Mouse (Mus musculus) neural tube, embryonic 14.5 days (tissue): ENCODE results near the gene Atrip. TPM values are rescaled to one million over a fixed set of nuclear protein-coding genes. Genes with fewer than 3 reads are reported as not detected.

Source experiments
- ATAC-seq: fragments of 200-750 bp; cut with Nextera tagmentation; 2 replicates; pipeline ENCODE4 v1.8.0; 2017; ENCODE audit warnings: low read depth, mild to moderate bottlenecking, moderate TSS enrichment, moderate library complexity
- H3K27ac ChIP-seq: fragments of 300-500 bp; sonication (generic); 2 replicates; pipeline ENCODE4 v1.5.1; 2014; ENCODE audit warnings: low read depth, mild to moderate bottlenecking, control low read depth, low read length, moderate library complexity, mixed read lengths
- H3K27me3 ChIP-seq: fragments of 300-500 bp; sonication (generic); 2 replicates; pipeline ENCODE4 v1.6.1; 2014; ENCODE audit warnings: low read length; ENCODE audit not compliant: control insufficient read depth, insufficient read depth
- H3K36me3 ChIP-seq: fragments of 300-500 bp; sonication (generic); 2 replicates; pipeline ENCODE4 v1.6.1; 2014; ENCODE audit warnings: low read length, mixed read lengths; ENCODE audit not compliant: control insufficient read depth, insufficient read depth
- H3K4me1 ChIP-seq: fragments of 300-500 bp; sonication (generic); 2 replicates; pipeline ENCODE4 v1.6.1; 2014; ENCODE audit warnings: low read length; ENCODE audit not compliant: control insufficient read depth, insufficient read depth
- H3K4me2 ChIP-seq: fragments of 300-500 bp; sonication (generic); 2 replicates; pipeline ENCODE4 v1.6.1; 2014; ENCODE audit warnings: mild to moderate bottlenecking, low read depth, low read length, control low read depth
- H3K4me3 ChIP-seq: fragments of 300-500 bp; sonication (generic); 2 replicates; pipeline ENCODE4 v1.5.1; 2014; ENCODE audit warnings: low read depth, low read length, control low read depth, mixed read lengths
- H3K9ac ChIP-seq: fragments of 300-500 bp; sonication (generic); replicated peaks from 2 replicates; pipeline ENCODE4 v1.6.1; 2014; ENCODE audit warnings: low read depth, mild to moderate bottlenecking, control low read depth, low read length, mixed read lengths
- H3K9me3 ChIP-seq: fragments of 300-500 bp; sonication (generic); 2 replicates; pipeline ENCODE4 v1.6.1; 2016; ENCODE audit warnings: low read length; ENCODE audit not compliant: control insufficient read depth
- WGBS: fragments of 180-500 bp; shearing (Covaris S2); extraction: QIAGEN DNeasy Blood & Tissue Kit; methylation state at CpG from one replicate; pipeline ENCODE4 v1.1.7; 2014; 5-methylcytosine and 5-hydroxymethylcytosine counted together
- polyA plus RNA-seq: library from polyadenylated mRNA; unstranded; fragments of >200 nt; fragmentation: Nextera tagmentation; extraction: Ambion mirVana; gene quantifications from 2 replicates; pipeline ENCODE4 v1.2.1, GENCODE M21; 2014

The Atrip gene
- polyA plus RNA-seq, 1 experiment from 2014 or later = 34.8 TPM

- Histone ChIP-seq H3K27ac (peak within 1 kb of the TSS; percentile 49; the same call in 1 of the 2 replicates), H3K9me3 (no peaks in the 10 kb centered on the region), H3K9ac (peak within 1 kb of the TSS; percentile 74), H3K36me3 (no peaks in the 10 kb centered on the region), H3K27me3 (no peaks in the 10 kb centered on the region), H3K4me1 (peaks cover 19% of the 10 kb centered on the region), H3K4me2 (peak within 1 kb of the TSS; percentile 90), H3K4me3 (peak within 1 kb of the TSS; percentile 64)
- ATAC-seq = peak; percentile 97
- under 1% methylated on average over 37 of the region's 37 CpGs for WGBS
Measured at GRCm38 (mm10) chr9:109082124-109082800, 8.3 kb upstream of the Atrip start, which contains the start of the genes Ccdc51 and Tma7. Gene Ccdc51 (plus strand): TSS chr9:109082493. Gene Tma7 (minus strand): TSS chr9:109082587.

GRCm38 (mm10) chr9:109081749-109082123 lies 7.8 kb upstream of the Atrip start:
- Histone ChIP-seq H3K9me3 (no peaks in the 10 kb centered on the region), H3K4me1 (peaks cover 19% of the 10 kb centered on the region), H3K27ac (peak overlapping the region; percentile 49; the same call in 1 of the 2 replicates), H3K4me2 (peak overlapping the region; percentile 90), H3K9ac (peak overlapping the region; percentile 74), H3K36me3 (no peaks in the 10 kb centered on the region), H3K4me3 (peak overlapping the region; percentile 64), H3K27me3 (no peaks in the 10 kb centered on the region)
- 6% methylated on average over 11 of the region's 11 CpGs for WGBS
- ATAC-seq = peak; percentile 44

GRCm38 (mm10) chr9:109080516-109080915 lies 6.6 kb upstream of the Atrip start:
- WGBS = 97% methylated on average over 3 of the region's 3 CpGs
- H3K4me2 ChIP-seq = no peak overlapping the region
- H3K36me3 ChIP-seq = no peaks in the 10 kb centered on the region
- ATAC-seq = no peak
- no peaks in the 10 kb centered on the region for H3K9me3 ChIP-seq
- no peaks in the 10 kb centered on the region for H3K27me3 ChIP-seq
- no peak overlapping the region for H3K9ac ChIP-seq
- no peak overlapping the region for H3K4me3 ChIP-seq
- no peak overlapping the region for H3K27ac ChIP-seq
- H3K4me1 ChIP-seq = peaks cover 19% of the 10 kb centered on the region

- Histone ChIP-seq H3K4me1 (peaks cover 13% of the 10 kb centered on the region), H3K4me2 (no peak overlapping the region), H3K4me3 (no peak overlapping the region), H3K9me3 (no peaks in the 10 kb centered on the region), H3K36me3 (peaks cover 70% of the 10 kb centered on the region), H3K27ac (no peak overlapping the region), H3K9ac (no peak overlapping the region), H3K27me3 (no peaks in the 10 kb centered on the region)
- 90% methylated on average over 3 of the region's 3 CpGs for WGBS
- ATAC-seq = no peak
Measured at GRCm38 (mm10) chr9:109068095-109068735, 5.7 kb downstream of the Atrip start.

GRCm38 (mm10) chr9:109060898-109061295 lies 13.0 kb downstream of the Atrip start:
- no peak for ATAC-seq
- no peaks in the 10 kb centered on the region for H3K9me3 ChIP-seq
- no peak overlapping the region for H3K4me2 ChIP-seq
- H3K27me3 ChIP-seq = no peaks in the 10 kb centered on the region
- H3K36me3 ChIP-seq = peaks cover 54% of the 10 kb centered on the region
- H3K27ac ChIP-seq = no peak overlapping the region
- WGBS = 89% methylated on average over 5 of the region's 5 CpGs
- no peak overlapping the region for H3K4me3 ChIP-seq
- peaks cover 10% of the 10 kb centered on the region for H3K4me1 ChIP-seq
- no peak overlapping the region for H3K9ac ChIP-seq

GRCm38 (mm10) chr9:109060184-109060897 lies 13.6 kb downstream of the Atrip start:
- H3K9ac ChIP-seq = no peak overlapping the region
- H3K4me1 ChIP-seq = peaks cover 10% of the 10 kb centered on the region
- peaks cover 51% of the 10 kb centered on the region for H3K36me3 ChIP-seq
- no peak overlapping the region for H3K27ac ChIP-seq
- no peaks in the 10 kb centered on the region for H3K27me3 ChIP-seq
- H3K9me3 ChIP-seq = no peaks in the 10 kb centered on the region
- WGBS = 90% methylated on average over 16 of the region's 16 CpGs
- no peak overlapping the region for H3K4me3 ChIP-seq
- no peak overlapping the region for H3K4me2 ChIP-seq
- no peak for ATAC-seq

- Histone ChIP-seq H3K27me3 (no peaks in the 10 kb centered on the region), H3K27ac (peak within 1 kb of the TSS; percentile 81), H3K4me2 (peak within 1 kb of the TSS; percentile 55), H3K9me3 (no peaks in the 10 kb centered on the region), H3K9ac (peak within 1 kb of the TSS; percentile 58), H3K36me3 (peaks cover 41% of the 10 kb centered on the region), H3K4me3 (peak within 1 kb of the TSS; percentile 22), H3K4me1 (peaks cover 13% of the 10 kb centered on the region)
- 25% methylated on average over 15 of the region's 15 CpGs for WGBS
- peak; percentile 74 for ATAC-seq
Measured at GRCm38 (mm10) chr9:109059136-109059903, 14.6 kb downstream of the Atrip start, which contains the start of gene Trex1. Gene Trex1 (minus strand): TSS chr9:109059734.

- Histone ChIP-seq H3K4me2 (peak overlapping the region; percentile 55; the same call in 1 of the 2 replicates), H3K27me3 (no peaks in the 10 kb centered on the region), H3K9me3 (no peaks in the 10 kb centered on the region), H3K27ac (no peak overlapping the region), H3K9ac (no peak overlapping the region), H3K4me1 (peaks cover 15% of the 10 kb centered on the region), H3K4me3 (no peak overlapping the region), H3K36me3 (peaks cover 34% of the 10 kb centered on the region)
- 94% methylated on average over 19 of the region's 19 CpGs for WGBS
- ATAC-seq = no peak
Measured at GRCm38 (mm10) chr9:109058006-109058765, 15.7 kb downstream of the Atrip start.
